Mouse (Mus musculus) neutrophil, adult 5-6 weeks (primary cell): ENCODE results near the gene Dram2. TPM values are rescaled to one million over a fixed set of nuclear protein-coding genes. Genes with fewer than 3 reads are reported as not detected.

Source experiments
- total RNA-seq: library from RNA; stranded (forward); fragments of 200-1000 nt; gene quantifications from 2 replicates; pipeline ENCODE4 v1.2.3, GENCODE M21; 2017

Gene Dram2
- total RNA-seq, 1 experiment from 2014 or later = 43.8 TPM

Other genes starting within 250 kb of the Dram2 start
- not detected in 2 replicates for gene Chil6, start 141.6 kb upstream of the Dram2 start, total RNA-seq
- gene Dennd2d, start 65.4 kb upstream of the Dram2 start, total RNA-seq = 72.7 and 76.0 TPM in 2 replicates
- gene Cept1, start within 50 bp of the Dram2 start, total RNA-seq = 87.7 and 91.4 TPM in 2 replicates
- 90.7 and 106 TPM in 2 replicates for gene Lrif1, start 137.2 kb downstream of the Dram2 start, total RNA-seq
- gene Cd53, start 242.4 kb downstream of the Dram2 start, total RNA-seq = 742 and 854 TPM in 2 replicates